In genomic region chr4:52864156-52864555, GRCm38 (mm10) we compare ENCODE assay signal across 18 mouse cellular contexts. TPM values are rescaled to one million over a fixed set of nuclear protein-coding genes. Genes with fewer than 3 reads are reported as not detected.
DNase-seq lines count a peak whose midpoint lies in the region.
"Had no signal": no experiment of that assay in that cellular context is flagged by ENCODE, and none has a peak within 500 bp of the region (broad histone marks: within the 10 kb centered on the region; RNA-seq: fewer than 3 reads in every experiment).

No protein-coding gene starts in this region.

- intact Hi-C loops in left cerebral cortex, postnatal 36 days (cut with DNase I): no loop called here
- intact Hi-C loops in left cerebral cortex, postnatal 4 days (cut with DNase I): no loop called here

- peak; percentile 3 to 46 for DNase-seq in layer of hippocampus, adult 18-20 months (ENCODE audit: low spot score in 2 of 2)
- DNase-seq in layer of hippocampus, postnatal 10 days (ENCODE audit: low spot score in 2 of 2): no peak
- peak; percentile 16 to 17 for DNase-seq in left cerebral cortex, postnatal 36 days (ENCODE audit: low spot score in 2 of 2)
- no peak for DNase-seq in left cerebral cortex, postnatal 4 days
- peak; percentile 28 for DNase-seq in brain, adult 2 months (ENCODE audit: low read depth, low spot score)
- peak; percentile 16 for DNase-seq in right cerebral cortex, postnatal 25 days
- DNase-seq in adrenal gland, adult 18-20 months (ENCODE audit: low spot score in 2 of 2): no peak
- DNase-seq: adrenal gland, postnatal 14 days; cerebellum, adult 18-20 months; cerebellum, adult 9-11 months; cerebellum, postnatal 36 days; forebrain, postnatal 0 days; gastrocnemius, postnatal 14 days; heart, adult 2 months; heart, postnatal 14 days had no signal

RNA-seq across cellular contexts. Expression of gene Olfr273, which starts 5.1 kb away (rescaled TPM):
- not detected for total RNA-seq in layer of hippocampus, adult 18-20 months (2021)
- not detected for total RNA-seq in layer of hippocampus, postnatal 10 days (2021)
- not detected for total RNA-seq in left cerebral cortex, postnatal 36 days (2021)
- total RNA-seq in left cerebral cortex, postnatal 4 days (2021): not detected
- not detected for total RNA-seq in adrenal gland, adult 18-20 months (2021)
- total RNA-seq: adrenal gland, postnatal 14 days; forebrain, postnatal 0 days; gastrocnemius, adult 18-20 months; gastrocnemius, postnatal 14 days; heart, adult 2 months; heart, postnatal 14 days; hematopoietic stem cell, adult 5-6 weeks; MEL had no signal

RNA-seq across cellular contexts. Expression of gene Olfr275, which starts 49.8 kb away (rescaled TPM):
- not detected for total RNA-seq in layer of hippocampus, adult 18-20 months (2021)
- total RNA-seq in layer of hippocampus, postnatal 10 days (2021): not detected
- not detected for total RNA-seq in left cerebral cortex, postnatal 36 days (2021)
- total RNA-seq in left cerebral cortex, postnatal 4 days (2021): not detected
- not detected for total RNA-seq in adrenal gland, adult 18-20 months (2021)
- total RNA-seq: adrenal gland, postnatal 14 days; forebrain, postnatal 0 days; gastrocnemius, adult 18-20 months; gastrocnemius, postnatal 14 days; heart, adult 2 months; heart, postnatal 14 days; hematopoietic stem cell, adult 5-6 weeks; MEL had no signal

RNA-seq across cellular contexts. Expression of gene Olfr272, which starts 54.8 kb away (rescaled TPM):
- total RNA-seq in layer of hippocampus, adult 18-20 months (2021): not detected
- total RNA-seq in layer of hippocampus, postnatal 10 days (2021): not detected
- not detected for total RNA-seq in left cerebral cortex, postnatal 36 days (2021)
- total RNA-seq in left cerebral cortex, postnatal 4 days (2021): not detected
- total RNA-seq in adrenal gland, adult 18-20 months (2021): not detected
- total RNA-seq: adrenal gland, postnatal 14 days; forebrain, postnatal 0 days; gastrocnemius, adult 18-20 months; gastrocnemius, postnatal 14 days; heart, adult 2 months; heart, postnatal 14 days; hematopoietic stem cell, adult 5-6 weeks; MEL had no signal

Comparison
In these comparisons a context has a peak if more than half of its experiments do, and no peak if none do; other contexts are left out.
1. DNase-seq: peak in layer of hippocampus, adult 18-20 months (2 of 2), left cerebral cortex, postnatal 36 days (2 of 2), brain, adult 2 months (single experiment) and right cerebral cortex, postnatal 25 days (single experiment); none in layer of hippocampus, postnatal 10 days (0 of 2), left cerebral cortex, postnatal 4 days (single experiment) and adrenal gland, adult 18-20 months (0 of 2).